Mouse (Mus musculus) ZHBTc4 (cell line): ENCODE data around the gene Pcp2.

ENCODE experiments used
- DNase-seq: peaks from one replicate; pipeline ENCODE4 v3.0.0-alpha.2; 2011; ENCODE audit warnings: low read depth, low spot score

The Pcp2 gene

GRCm38 (mm10) chr8:3621199-3621970 is 4.0 kb downstream of the Pcp2 start, which contains the start of the genes Xab2 and Pet100:
Gene Xab2 (minus strand): TSS chr8:3621316.
Gene Pet100 (plus strand): TSS chr8:3621548.
- peak; percentile 100 for DNase-seq

DNA sequence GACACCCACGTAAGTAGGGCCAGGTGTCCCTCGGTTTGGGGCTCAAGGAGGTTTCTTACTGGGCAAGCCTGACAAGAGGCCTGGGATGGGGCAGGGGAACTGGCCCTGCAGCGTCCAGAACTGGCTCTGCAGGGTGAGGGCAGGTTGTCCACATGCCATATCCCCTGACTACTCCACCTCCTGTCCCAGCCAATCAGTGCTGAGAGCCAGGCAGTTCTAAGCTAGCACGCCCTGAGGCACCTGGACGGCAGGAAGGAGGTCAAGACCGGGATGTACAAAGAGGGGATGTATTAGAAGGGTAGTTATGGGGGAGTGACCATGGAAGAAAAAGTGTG is 15.6 kb downstream of the Pcp2 start:
- DNase-seq = no peak

DNA sequence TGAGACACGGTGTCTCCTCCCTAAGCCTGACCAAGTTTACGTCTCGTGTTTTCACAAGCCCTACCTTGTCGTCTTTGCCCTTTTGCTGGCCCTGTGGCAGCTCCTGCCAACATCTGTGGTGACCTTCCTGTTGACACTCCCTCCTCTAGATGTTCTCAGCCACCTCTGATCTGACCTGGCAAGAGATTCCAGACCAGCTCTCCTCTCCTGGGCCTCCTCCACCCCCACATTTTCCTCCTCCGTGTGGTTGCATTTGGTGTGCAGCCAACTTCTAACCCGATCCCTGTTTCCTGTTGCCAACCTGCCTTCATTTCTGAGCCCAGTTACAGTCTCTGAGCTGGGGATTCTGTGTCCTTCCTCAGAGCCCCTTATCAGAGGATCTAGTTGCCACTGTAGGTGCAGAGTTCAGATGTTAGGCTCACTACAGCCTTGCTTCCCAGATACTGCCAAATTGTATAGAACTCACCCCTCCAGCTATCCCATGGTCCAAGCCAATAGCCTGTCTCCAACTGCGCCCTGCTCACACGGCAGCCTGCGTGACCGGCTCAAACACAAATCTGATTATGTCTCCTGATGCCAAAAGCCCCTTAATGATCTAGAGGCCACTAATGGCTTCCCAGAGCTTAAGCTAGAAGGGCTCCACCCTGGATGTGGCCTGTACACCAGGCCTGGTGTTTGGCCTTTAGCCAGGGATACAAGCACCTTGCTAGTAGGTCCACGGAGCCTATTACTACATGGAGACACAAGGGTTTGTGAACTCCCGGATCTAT is 16.1 kb downstream of the Pcp2 start:
- DNase-seq = no peak

GRCm38 (mm10) chr8:3607822-3608221 is 17.5 kb downstream of the Pcp2 start:
- DNase-seq = no peak

DNA sequence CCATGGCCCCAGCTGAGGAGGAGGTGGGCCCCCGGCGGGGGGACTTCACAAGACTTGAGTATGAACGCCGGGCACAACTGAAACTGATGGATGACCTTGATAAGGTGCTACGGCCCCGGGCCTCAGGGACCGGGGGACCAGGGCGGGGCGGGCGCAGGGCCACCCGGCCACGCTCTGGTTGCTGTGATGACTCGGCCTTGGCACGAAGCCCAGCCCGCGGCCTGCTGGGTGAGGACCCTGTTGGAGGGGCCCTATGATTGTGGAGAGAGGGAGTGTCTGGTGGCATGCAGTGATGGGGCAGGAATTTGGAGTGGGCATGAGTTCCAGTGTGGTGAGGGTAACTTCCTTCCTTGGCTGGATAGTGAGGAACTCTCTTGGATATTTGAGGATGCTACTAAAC is 18.8 kb downstream of the Pcp2 start:
- DNase-seq = no peak

- no peak for DNase-seq
Observed at GRCm38 (mm10) chr8:3603439-3603838, 21.9 kb downstream of the Pcp2 start.

GRCm38 (mm10) chr8:3600401-3600800 is 24.9 kb downstream of the Pcp2 start:
- no peak for DNase-seq

DNA sequence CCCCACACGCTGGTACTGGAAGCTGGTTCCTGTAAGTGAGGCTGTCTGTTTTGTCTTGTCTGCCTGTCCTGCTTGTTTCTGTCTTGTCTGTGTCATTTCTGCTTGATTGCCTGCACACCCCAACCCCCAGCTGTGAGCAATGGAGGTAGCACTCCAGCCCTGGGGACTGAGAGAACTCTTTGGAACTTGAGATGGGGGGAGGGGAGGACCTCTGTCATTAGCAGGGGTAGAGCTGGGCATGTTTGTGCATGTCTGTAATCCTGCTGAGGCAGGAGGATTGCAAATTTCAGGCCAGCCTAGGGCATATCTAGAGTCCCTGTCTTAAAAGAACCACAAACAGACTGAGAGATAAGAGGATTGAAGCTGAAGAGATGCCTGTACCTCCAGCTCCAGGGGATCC is 26.1 kb downstream of the Pcp2 start:
- DNase-seq = peak; percentile 86

- peak; percentile 95 for DNase-seq
Observed at GRCm38 (mm10) chr8:3598054-3598453, 27.3 kb downstream of the Pcp2 start.

GRCm38 (mm10) chr8:3594466-3594865 is 30.9 kb downstream of the Pcp2 start:
- no peak for DNase-seq

DNA sequence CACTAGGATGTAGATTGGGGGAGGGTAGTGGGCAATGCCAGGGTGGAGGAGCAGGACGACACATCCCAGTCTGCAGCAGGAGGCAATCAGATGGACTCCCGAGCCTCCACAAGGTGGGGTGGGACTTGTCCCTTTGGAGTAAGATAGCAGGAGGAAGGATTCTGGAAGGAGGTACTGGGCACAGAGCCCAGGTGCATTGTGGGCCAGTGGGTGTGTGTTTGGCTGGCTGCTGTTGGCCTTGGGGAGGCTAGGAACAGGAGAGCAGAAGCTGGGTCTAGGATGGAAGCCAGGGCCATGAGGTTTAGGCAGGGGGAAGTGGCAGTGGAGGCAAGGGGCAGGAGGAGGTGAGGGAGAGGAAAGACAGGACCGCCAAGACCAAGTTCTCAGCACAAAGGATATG is 31.9 kb downstream of the Pcp2 start:
- peak; percentile 28 for DNase-seq

DNA sequence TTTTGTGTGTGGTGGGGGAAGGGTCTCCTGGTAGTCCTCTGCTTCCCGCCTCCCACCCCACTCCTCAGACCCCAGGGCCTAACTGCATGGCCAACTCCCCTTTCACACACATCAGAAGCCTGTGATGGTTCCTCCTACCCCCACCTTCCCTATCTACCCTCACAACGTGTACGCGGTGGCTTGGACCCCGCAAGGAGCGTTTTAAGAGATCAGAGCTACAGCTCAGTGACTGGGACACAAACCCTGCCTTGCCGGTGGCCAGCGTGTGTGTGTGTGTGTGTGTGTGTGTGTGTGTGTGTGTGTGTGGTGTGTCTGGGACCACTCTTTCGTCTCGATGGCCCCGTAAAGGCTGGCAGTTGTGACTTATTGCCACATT is 37.1 kb downstream of the Pcp2 start:
- DNase-seq = peak; percentile 49

DNA sequence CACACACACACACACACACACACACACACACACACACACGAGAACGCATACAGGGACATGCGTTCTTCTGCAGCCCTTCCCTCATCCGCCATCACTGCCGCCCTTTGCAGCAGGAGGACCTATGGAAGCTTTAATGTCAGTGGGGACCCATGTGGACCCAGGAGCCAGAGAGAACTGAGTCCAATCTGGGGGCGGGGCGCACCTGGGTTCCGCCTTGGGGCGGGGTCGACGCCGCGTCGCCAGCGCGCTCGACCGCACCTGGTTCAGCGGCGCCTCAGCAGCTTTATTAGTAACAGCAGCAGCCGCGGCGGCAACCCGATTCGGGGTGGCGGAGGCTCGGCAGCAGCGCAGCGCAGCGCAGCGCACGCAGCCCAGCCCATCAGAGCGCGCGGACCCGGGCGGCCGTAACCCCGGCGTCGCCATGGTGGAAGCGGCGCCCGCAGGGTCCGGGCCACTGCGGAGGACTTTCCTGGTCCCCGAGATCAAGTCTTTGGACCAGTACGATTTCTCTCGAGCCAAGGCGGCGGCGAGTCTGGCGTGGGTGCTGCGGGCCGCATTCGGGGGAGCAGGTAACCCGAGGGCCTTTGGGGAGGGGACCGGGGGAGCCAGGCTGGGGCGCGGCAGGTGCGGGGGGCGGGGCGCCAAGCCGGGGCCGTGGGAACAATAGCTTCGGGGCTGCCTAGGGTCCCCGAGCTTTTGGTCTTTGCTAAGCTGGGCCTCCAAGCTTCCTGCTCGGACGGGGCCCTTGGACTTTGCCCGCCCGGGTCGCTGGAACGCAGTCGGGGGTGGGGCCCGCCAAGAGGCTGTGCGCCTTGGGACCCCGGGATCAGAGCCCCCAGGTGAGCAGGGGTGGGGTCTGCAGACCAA is 37.7 kb downstream of the Pcp2 start:
- peak; percentile 92 for DNase-seq

DNA sequence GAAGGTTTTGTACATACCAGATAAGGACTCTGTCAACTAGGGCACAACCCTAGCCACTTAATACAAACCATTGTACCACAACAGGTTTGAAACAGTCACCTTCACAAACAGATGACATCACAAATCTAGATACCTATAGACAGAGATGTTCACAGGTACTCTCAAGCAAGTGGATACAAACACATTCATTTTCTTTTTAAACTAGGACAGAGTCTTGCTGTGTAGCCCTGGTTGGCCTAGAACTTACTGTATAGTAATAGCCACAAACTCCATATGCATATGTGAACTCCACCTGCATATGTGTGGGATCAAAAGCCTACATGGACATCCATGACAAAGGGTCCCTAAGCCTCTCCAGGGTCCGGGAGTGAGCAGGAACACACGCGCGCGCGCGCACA is 38.4 kb downstream of the Pcp2 start, which contains the start of gene Camsap3:
TSS of gene Camsap3 (plus strand) at position 301 of the 398 bp plus-strand sequence.
- DNase-seq = no peak

DNA sequence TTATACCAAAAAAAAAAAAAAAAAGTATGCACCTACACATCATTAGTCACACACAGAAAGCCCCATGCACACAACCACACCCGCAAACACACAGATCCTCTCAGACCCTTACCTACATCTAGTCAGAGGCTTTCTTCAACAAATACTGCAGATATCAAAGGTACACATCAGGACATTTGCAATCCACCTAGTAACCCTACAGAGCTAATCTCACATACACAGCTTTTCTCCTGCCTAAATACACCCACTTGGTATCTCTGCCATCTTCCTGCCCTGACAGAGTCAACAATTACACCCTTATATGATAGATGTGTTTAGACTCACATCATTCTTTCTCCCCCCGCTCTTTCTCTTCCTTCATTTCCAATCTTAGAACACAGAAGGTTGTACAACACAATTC is 38.9 kb downstream of the Pcp2 start:
- DNase-seq = no peak

DNA sequence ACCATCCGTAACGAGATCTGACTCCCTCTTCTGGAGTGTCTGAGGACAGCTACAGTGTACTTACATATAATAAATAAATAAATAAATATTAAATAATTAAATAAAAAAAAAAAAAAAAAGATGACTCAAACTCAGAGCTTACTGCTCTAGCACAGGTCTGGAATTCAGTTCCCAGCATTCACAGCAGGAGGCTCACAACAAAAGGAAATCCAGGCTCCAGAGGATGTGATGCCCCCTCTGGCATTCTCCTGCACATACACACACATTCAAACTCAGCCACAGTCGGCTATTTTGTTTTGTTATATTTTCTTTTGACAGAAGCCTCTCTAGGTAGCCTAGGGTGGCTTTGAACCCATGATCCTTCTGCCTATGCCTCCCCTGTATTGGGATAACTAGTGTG is 43.4 kb downstream of the Pcp2 start:
- peak; percentile 78 for DNase-seq

DNA sequence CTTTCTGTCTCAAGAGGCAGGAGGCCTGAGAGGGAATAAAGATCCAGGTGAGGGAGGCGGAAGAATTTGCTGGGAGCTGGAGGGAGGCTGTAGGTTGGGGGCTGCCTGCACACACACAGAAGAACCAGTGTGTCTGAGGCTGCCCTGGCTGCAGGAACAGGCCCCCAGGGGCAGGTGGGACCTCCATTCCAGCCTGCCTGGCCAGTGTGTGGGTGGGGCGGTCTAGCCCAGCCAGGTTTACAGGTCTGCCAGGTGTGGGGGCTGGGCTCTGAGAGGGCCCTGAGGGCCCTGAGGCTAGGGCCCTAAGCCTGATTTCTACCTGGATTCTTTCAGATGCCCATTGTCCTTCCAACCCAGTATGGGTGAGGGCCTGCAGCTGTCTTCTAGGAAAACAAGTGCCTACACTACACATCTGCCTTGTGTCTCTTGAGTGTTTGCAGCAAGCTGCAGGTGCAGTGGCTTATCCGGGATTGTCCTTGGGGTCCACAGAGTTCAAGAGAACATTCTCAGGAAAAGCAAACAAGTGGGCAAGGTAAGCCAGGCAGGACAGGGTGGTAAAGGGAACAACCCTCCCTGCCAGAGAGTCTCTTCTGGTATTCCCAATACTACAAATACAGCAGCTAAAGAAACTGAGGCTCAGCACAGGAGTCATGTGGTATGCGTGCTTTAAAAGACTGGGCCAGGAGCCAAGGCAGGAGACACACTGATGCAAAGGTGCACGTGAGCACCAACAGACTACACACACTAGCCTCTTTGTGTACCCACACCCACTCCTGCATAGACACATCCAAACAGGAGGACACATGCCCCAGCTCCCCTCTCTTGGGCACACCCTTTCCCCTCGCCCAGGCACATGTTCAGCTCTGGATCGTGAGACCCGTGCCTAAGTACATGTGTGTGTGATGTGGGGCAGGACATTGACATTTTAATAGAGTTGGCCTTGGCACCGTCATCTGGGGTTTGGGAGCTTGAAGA is 45.7 kb downstream of the Pcp2 start:
- peak; percentile 52 for DNase-seq

DNA sequence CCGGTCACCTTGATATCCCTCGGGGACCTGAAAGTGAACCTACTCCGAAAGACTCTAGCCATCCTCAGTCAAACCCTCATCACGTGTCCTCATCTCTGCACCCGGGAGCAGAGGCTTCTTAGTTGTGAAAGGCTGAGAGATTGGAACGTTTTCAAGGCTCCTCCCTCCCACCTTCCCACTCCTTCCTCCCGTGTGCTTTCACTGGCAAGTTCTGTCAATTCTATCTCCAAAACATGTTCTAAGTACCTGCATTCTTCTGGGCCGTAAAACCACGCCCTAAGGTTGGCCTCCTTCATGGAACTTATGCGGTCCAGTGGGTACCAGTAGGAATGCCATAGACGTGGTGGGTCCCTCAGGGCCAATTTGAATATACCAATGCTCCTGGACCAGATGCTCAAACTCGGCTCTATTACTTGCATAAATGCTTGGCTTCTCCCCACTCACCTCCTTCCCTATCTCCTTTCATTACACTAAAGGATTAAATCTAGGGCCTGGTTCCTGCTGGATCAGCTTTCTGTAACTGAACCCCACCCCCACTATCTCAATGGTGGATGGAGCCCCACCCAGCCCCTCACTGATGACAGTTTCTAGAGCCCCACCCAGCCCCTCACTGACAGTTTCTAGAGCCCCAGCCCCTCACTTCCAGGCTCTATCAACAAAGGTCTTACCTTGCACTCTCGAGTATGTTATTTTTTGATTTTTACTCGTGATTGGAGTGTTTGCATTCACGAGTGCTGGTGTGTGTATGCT is 49.0 kb downstream of the Pcp2 start:
- DNase-seq = peak; percentile 61

DNA sequence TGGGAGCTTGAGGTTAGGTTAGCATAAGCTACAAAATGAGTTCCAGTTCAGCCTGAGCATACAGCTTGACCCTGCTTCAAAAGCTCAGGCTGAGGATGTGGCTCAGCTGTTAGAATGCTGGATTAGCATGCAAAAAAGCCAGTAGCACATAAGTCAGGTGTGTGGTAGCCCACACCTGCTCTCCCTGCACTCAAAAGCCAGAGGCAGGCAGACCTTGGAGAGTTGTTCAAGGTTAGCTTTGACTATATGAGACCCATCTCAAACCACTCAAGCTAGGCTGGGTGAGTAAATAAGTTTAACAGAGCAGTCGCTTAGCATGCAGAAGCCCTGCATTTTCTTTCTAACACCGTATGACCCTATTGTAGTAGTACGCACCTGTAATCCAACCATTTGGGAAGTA is 50.8 kb downstream of the Pcp2 start:
- peak; percentile 78 for DNase-seq
